Mouse (Mus musculus) myocyte (in vitro differentiated cells): ENCODE measurements at regions not wholly inside any gene's neighbourhood (a gene's known extent, or its start where the extent isn't known, plus 50 kb on each side); places are given as distances from the start of the nearest gene placed in this dataset.

Experiments
- CEBPB ChIP-seq: IDR thresholded peaks from 2 replicates; pipeline ENCODE4 v1.6.1; 2011; ENCODE audit warnings: mild to moderate bottlenecking, moderate library complexity; ENCODE audit not compliant: poor library complexity, insufficient read depth, severe bottlenecking
- E2F4 ChIP-seq: IDR thresholded peaks from one replicate; pipeline ENCODE4 v1.6.1; 2011; ENCODE audit warnings: mild to moderate bottlenecking, control low read depth, moderate library complexity; ENCODE audit not compliant: insufficient read depth
- MAX ChIP-seq: IDR thresholded peaks from one replicate; pipeline ENCODE4 v1.6.1; 2011; ENCODE audit warnings: low read depth, mild to moderate bottlenecking, control low read depth
- MYOG ChIP-seq, 3 experiments: IDR thresholded peaks; one replicate each; pipeline ENCODE4 v1.6.1; 2011; ENCODE audit warnings: control low read depth in 2 of 3, low read depth in 2 of 3, mild to moderate bottlenecking in 2 of 3; ENCODE audit not compliant: insufficient read length in 2 of 3, control insufficient read depth in 1 of 3, insufficient read depth in 1 of 3
- POLR2A ChIP-seq: IDR thresholded peaks from one replicate; pipeline ENCODE4 v1.6.1; 2011; ENCODE audit warnings: low read depth, mild to moderate bottlenecking, control low read depth, moderate library complexity; ENCODE audit not compliant: insufficient read length
- REST ChIP-seq: IDR thresholded peaks from one replicate; pipeline ENCODE4 v1.6.1; 2011; ENCODE audit warnings: mild to moderate bottlenecking, control low read depth, moderate library complexity; ENCODE audit not compliant: insufficient read depth, insufficient read length
- TCF12 ChIP-seq: IDR thresholded peaks from one replicate; pipeline ENCODE4 v1.6.1; 2011; ENCODE audit warnings: mild to moderate bottlenecking, control low read depth; ENCODE audit not compliant: poor library complexity, insufficient read depth, severe bottlenecking
- USF1 ChIP-seq: IDR thresholded peaks from one replicate; pipeline ENCODE4 v1.6.1; 2011; ENCODE audit warnings: low read depth, mild to moderate bottlenecking, control low read depth, moderate library complexity

GRCm38 (mm10) chr10:66956619-66957018 lies 139.3 kb upstream of the Jmjd1c start:
- TF ChIP-seq E2F4: no peak
- no peak for TF ChIP-seq MAX
- no peak for TF ChIP-seq USF1
- no peak for TF ChIP-seq POLR2A
- TF ChIP-seq CEBPB: no peak
- TF ChIP-seq TCF12: no peak
- no peak for TF ChIP-seq MYOG (IDR thresholded peaks at IDR 0.05; ENCODE audit: control insufficient read depth in 1 of 3, insufficient read depth in 1 of 3, insufficient read length in 2 of 3, low read depth in 2 of 3)
- no peak for TF ChIP-seq REST
